Mouse (Mus musculus) lung, adult 2 months (tissue): ENCODE results near the gene Nfic. TPM values are rescaled to one million over a fixed set of nuclear protein-coding genes. Genes with fewer than 3 reads are reported as not detected.
"Not testable (repeated sequence)": the region's sequence is repeated elsewhere in the genome, so short reads cannot be mapped to it uniquely, and the experiment has no call there.

Source experiments
- DNase-seq: peaks from one replicate; pipeline ENCODE4 v3.0.0; 2022
- H3K4me1 ChIP-seq: fragments of 200-500 bp; 2 replicates; pipeline ENCODE4 v1.6.1; 2011; ENCODE audit warnings: low read length; ENCODE audit not compliant: control insufficient read depth, insufficient read depth
- H3K4me3 ChIP-seq: fragments of 200-500 bp; replicated peaks from 2 replicates; pipeline ENCODE3; 2011; ENCODE audit warnings: low read depth, mild to moderate bottlenecking, control low read depth, low read length; ENCODE audit errors: extremely low read depth
- CTCF ChIP-seq: fragments of 200-500 bp; IDR thresholded peaks from 2 replicates; pipeline ENCODE4 v1.5.1; 2011; ENCODE audit warnings: mild to moderate bottlenecking, low read length, control low read depth; ENCODE audit not compliant: insufficient read depth
- POLR2A ChIP-seq: fragments of 200-500 bp; IDR thresholded peaks from 2 replicates; pipeline ENCODE4 v1.6.1; 2011; ENCODE audit warnings: low read depth, mild to moderate bottlenecking, control low read depth, low read length, borderline replicate concordance; ENCODE audit errors: extremely low read depth
- WGBS: fragments of 180-500 bp; shearing (Covaris S2); methylation state at CpG from one replicate; pipeline ENCODE4 v1.1.7; 2018; 5-methylcytosine and 5-hydroxymethylcytosine counted together
- polyA plus RNA-seq: library from polyadenylated mRNA; depleted of rRNA; stranded (reverse); fragments of >200 nt; gene quantifications from 2 replicates; pipeline ENCODE4 v1.2.3, GENCODE M21; 2012

The Nfic gene
- polyA plus RNA-seq, 1 experiment: 103 TPM

- 7% methylated on average over 36 of the region's 36 CpGs for WGBS
- DNase-seq: peak; percentile 25
- no peak overlapping the region for H3K4me3 ChIP-seq
- no peaks in the 10 kb centered on the region for H3K4me1 ChIP-seq
- TF ChIP-seq POLR2A (no peak), CTCF (no peak)
These were observed 3.0 kb downstream of the Nfic start for GRCm38 (mm10) chr10:81452237-81452946.

GRCm38 (mm10) chr10:81451365-81451745 lies 4.1 kb downstream of the Nfic start:
- Histone ChIP-seq H3K4me1 (no peaks in the 10 kb centered on the region), H3K4me3 (no peak overlapping the region)
- DNase-seq: no peak
- 41% methylated on average over 6 of the region's 6 CpGs for WGBS
- no peak for TF ChIP-seq POLR2A
- TF ChIP-seq CTCF: no peak

- 53% methylated on average over 9 of the region's 9 CpGs for WGBS
- no peak for DNase-seq
These were observed 4.6 kb downstream of the Nfic start for GRCm38 (mm10) chr10:81450641-81451364.

GRCm38 (mm10) chr10:81450140-81450539 lies 5.3 kb downstream of the Nfic start:
- Histone ChIP-seq H3K4me1 (no peaks in the 10 kb centered on the region), H3K4me3 (no peak overlapping the region)
- DNase-seq: peak; percentile 79
- TF ChIP-seq CTCF (peak; percentile 99), POLR2A (no peak)
- WGBS: 2% methylated on average over 7 of the region's 7 CpGs

More at GRCm38 (mm10) chr10:81450641-81451364, 4.6 kb downstream of the Nfic start:
- no peak for TF ChIP-seq POLR2A
- TF ChIP-seq CTCF: no peak
- H3K4me3 ChIP-seq: no peak overlapping the region
- H3K4me1 ChIP-seq: no peaks in the 10 kb centered on the region

GRCm38 (mm10) chr10:81445516-81445915 lies 9.9 kb downstream of the Nfic start:
- 35% methylated on average over 2 of the region's 2 CpGs for WGBS
- H3K4me1 ChIP-seq, DNase-seq, H3K4me3 ChIP-seq: not testable (repeated sequence)

- no peak for DNase-seq
- no peak overlapping the region for H3K4me3 ChIP-seq
- TF ChIP-seq CTCF (no peak), POLR2A (no peak)
- H3K4me1 ChIP-seq: no peaks in the 10 kb centered on the region
These were observed 14.4 kb downstream of the Nfic start for GRCm38 (mm10) chr10:81441019-81441418.

- WGBS: 19% methylated on average over 3 of the region's 3 CpGs
- TF ChIP-seq POLR2A: no peak
- no peak for TF ChIP-seq CTCF
- H3K4me1 ChIP-seq: peaks cover 26% of the 10 kb centered on the region
- no peak overlapping the region for H3K4me3 ChIP-seq
- peak; percentile 71 for DNase-seq
These were observed 20.0 kb downstream of the Nfic start for GRCm38 (mm10) chr10:81435436-81435835.

- TF ChIP-seq CTCF (no peak), POLR2A (no peak)
- Histone ChIP-seq H3K4me3 (no peak overlapping the region), H3K4me1 (peaks cover 26% of the 10 kb centered on the region)
- 35% methylated on average over 15 of the region's 15 CpGs for WGBS
- peak; percentile 17 for DNase-seq
These were observed 20.8 kb downstream of the Nfic start for GRCm38 (mm10) chr10:81434361-81435263.

GRCm38 (mm10) chr10:81433541-81434289 lies 21.7 kb downstream of the Nfic start:
- peaks cover 26% of the 10 kb centered on the region for H3K4me1 ChIP-seq
- peak; percentile 49 for DNase-seq
- peak overlapping the region; percentile 40 for H3K4me3 ChIP-seq
- WGBS: 34% methylated on average over 26 of the region's 26 CpGs
- TF ChIP-seq CTCF (no peak), POLR2A (peak; percentile 47; the same call in 1 of the 2 replicates)
